Mouse (Mus musculus) brain, embryonic 14.5 days (tissue): Measurements from ENCODE around the gene Epc2.

ENCODE experiments used
- CTCF ChIP-seq: fragments of 200-500 bp; IDR thresholded peaks from 2 replicates; pipeline ENCODE4 v1.5.1; 2012; ENCODE audit warnings: inconsistent platforms, mild to moderate bottlenecking, moderate library complexity, borderline replicate concordance; ENCODE audit not compliant: insufficient read depth, insufficient read length; ENCODE audit errors: extremely low read depth
- POLR2A ChIP-seq: fragments of 200-500 bp; IDR thresholded peaks from 2 replicates; pipeline ENCODE4 v1.6.1; 2012; ENCODE audit warnings: mild to moderate bottlenecking, inconsistent platforms, borderline replicate concordance; ENCODE audit not compliant: poor library complexity, insufficient read depth, insufficient read length, severe bottlenecking; ENCODE audit errors: extremely low read depth

- no peak for TF ChIP-seq CTCF
- no peak for TF ChIP-seq POLR2A
Measured at GRCm38 (mm10) chr2:49520989-49521388, 69.7 kb downstream of the Epc2 start.
